Mouse (Mus musculus) small intestine, adult 10 weeks (tissue): ENCODE data around the gene Zfp93. TPM values are rescaled to one million over a fixed set of nuclear protein-coding genes. Genes with fewer than 3 reads are reported as not detected.

Experiments used
- polyA plus RNA-seq: library from polyadenylated mRNA; stranded (reverse); fragments of 350-450 nt; fragmentation: Illumina TruSeq; extraction: RNeasy Lipid Tissue Mini Kit (QIAGEN cat#74804); gene quantifications from one replicate; pipeline ENCODE4 v1.2.3, GENCODE M21; 2014; ENCODE audit warnings: low replicate concordance

The Zfp93 gene
- polyA plus RNA-seq = 2.7 TPM

DNA sequence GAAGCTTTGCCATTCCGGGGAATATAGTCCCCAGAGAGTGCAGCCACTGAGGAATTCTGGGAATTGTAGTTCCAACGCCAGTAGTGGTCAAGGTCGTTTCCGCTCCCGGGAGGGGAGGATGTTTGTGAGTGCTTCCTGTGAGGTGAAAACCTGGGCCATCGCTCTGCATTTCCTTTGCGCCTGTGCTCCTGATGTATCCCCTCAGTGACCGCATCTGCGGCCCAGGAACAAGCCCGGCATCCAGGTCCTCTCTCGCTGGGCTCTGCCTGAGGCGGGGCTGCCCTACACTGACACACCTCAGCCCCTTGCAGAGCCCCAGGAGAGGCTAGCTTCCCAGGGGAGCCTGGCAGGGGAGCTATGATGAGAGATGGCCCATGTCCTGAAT, at the start of gene Zfp93:
Zfp93 (plus strand) TSS at position 133 of the 385 bp plus-strand sequence.

GRCm38 (mm10) chr7:24237040-24237791, 33.0 kb upstream of the Zfp93 start, which contains the start of gene Zfp109:
TSS of gene Zfp109 (minus strand) at chr7:24237560.

GRCm38 (mm10) chr7:24254633-24255474, 15.4 kb upstream of the Zfp93 start, which contains the start of gene Zfp108:
TSS of gene Zfp108 (plus strand) at chr7:24254794.

DNA sequence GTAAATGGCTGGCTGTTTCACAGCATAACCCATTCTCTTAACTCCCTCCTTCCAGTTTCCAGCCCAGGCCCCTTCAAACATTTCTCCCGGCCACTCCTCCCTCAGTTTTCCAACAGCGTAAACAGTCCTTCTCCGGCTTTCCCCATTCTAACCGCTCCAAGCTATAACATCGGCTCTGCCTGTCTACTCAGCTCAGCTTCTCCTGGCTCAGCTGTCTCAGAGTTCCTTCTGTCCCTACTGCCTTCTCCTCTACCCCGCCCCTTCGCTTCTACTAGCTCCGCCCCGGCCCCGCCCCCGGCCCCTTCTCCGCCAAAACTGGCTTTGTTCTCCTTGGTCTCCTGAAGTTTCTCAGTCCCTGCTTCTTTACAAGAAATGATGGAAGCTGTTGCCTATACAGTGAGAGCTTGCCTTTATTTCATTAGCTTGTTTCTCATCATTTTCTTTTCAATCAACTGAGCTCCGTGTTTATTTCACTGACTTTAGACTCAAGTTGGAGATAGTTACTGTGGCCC, 30.6 kb downstream of the Zfp93 start, which contains the start of gene Zfp61:
Zfp61 (minus strand) TSS at position 462 of the 512 bp plus-strand sequence.

GRCm38 (mm10) chr7:24316567-24317092, 46.4 kb downstream of the Zfp93 start, which contains the start of gene Zfp94:
TSS of gene Zfp94 (minus strand) at chr7:24316666.

Other genes starting within 250 kb of the Zfp93 start
- not detected for gene Vmn1r183, start 217.2 kb upstream of the Zfp93 start, polyA plus RNA-seq
- 7.6 TPM for gene Zfp180, start 188.5 kb upstream of the Zfp93 start, polyA plus RNA-seq
- gene Zfp112, start 158.1 kb upstream of the Zfp93 start, polyA plus RNA-seq = 1.0 TPM
- gene Zfp235, start 136.3 kb upstream of the Zfp93 start, polyA plus RNA-seq = 4.6 TPM
- gene Zfp114, start 95.4 kb upstream of the Zfp93 start, polyA plus RNA-seq = 0.11 TPM
- gene Zfp111, start 59.0 kb upstream of the Zfp93 start, polyA plus RNA-seq = 3.9 TPM
- 1.0 TPM for gene Zfp109, start 32.9 kb upstream of the Zfp93 start, polyA plus RNA-seq
- gene Zfp108, start 15.6 kb upstream of the Zfp93 start, polyA plus RNA-seq = 2.0 TPM
- 2.2 TPM for gene Zfp61, start 30.8 kb downstream of the Zfp93 start, polyA plus RNA-seq
- 0.85 TPM for gene Zfp94, start 46.2 kb downstream of the Zfp93 start, polyA plus RNA-seq
- not detected for gene Tescl, start 63.5 kb downstream of the Zfp93 start, polyA plus RNA-seq
- gene Lypd5, start 78.8 kb downstream of the Zfp93 start, polyA plus RNA-seq = not detected
- gene Kcnn4, start 99.8 kb downstream of the Zfp93 start, polyA plus RNA-seq = 0.11 TPM
- 0.33 TPM for gene Smg9, start 129.2 kb downstream of the Zfp93 start, polyA plus RNA-seq
- not detected for gene Irgc1, start 181.9 kb downstream of the Zfp93 start, polyA plus RNA-seq
- 0.30 TPM for gene Plaur, start 192.1 kb downstream of the Zfp93 start, polyA plus RNA-seq
- not detected for gene Cadm4, start 211.6 kb downstream of the Zfp93 start, polyA plus RNA-seq
- gene Zfp428, start 236.6 kb downstream of the Zfp93 start, polyA plus RNA-seq = not detected
- not detected for gene AC161166.1, start 242.0 kb downstream of the Zfp93 start, polyA plus RNA-seq